Mouse (Mus musculus) urinary bladder, adult 2 months (tissue): ENCODE results near the gene Fam214a. TPM values are rescaled to one million over a fixed set of nuclear protein-coding genes. Genes with fewer than 3 reads are reported as not detected.
"Not testable (repeated sequence)": the region's sequence is repeated elsewhere in the genome, so short reads cannot be mapped to it uniquely, and the experiment has no call there.

Source experiments
- DNase-seq: peaks from one replicate; pipeline ENCODE4 v3.0.0; 2022; ENCODE audit warnings: low spot score
- polyA plus RNA-seq: library from polyadenylated mRNA; depleted of rRNA; stranded (reverse); fragments of >200 nt; gene quantifications from 2 replicates; pipeline ENCODE4 v1.2.3, GENCODE M21; 2012

Gene Fam214a
- polyA plus RNA-seq, 1 experiment, result 19.4 TPM

- DNase-seq, result no peak
These were observed 29.0 kb downstream of the Fam214a start for GRCm38 (mm10) chr9:74981663-74982111.

GRCm38 (mm10) chr9:74982193-74982592 lies 29.5 kb downstream of the Fam214a start:
- DNase-seq, result no peak

GRCm38 (mm10) chr9:74982722-74983121 lies 30.0 kb downstream of the Fam214a start:
- DNase-seq, result not testable (repeated sequence)

GRCm38 (mm10) chr9:74985173-74985715 lies 32.6 kb downstream of the Fam214a start:
- no peak for DNase-seq

- no peak for DNase-seq
These were observed 33.1 kb downstream of the Fam214a start for GRCm38 (mm10) chr9:74985770-74986169.

GRCm38 (mm10) chr9:74988893-74989460 lies 36.3 kb downstream of the Fam214a start:
- no peak for DNase-seq

GRCm38 (mm10) chr9:74989990-74990389 lies 37.3 kb downstream of the Fam214a start:
- no peak for DNase-seq

GRCm38 (mm10) chr9:74994611-74995257 lies 42.0 kb downstream of the Fam214a start:
- DNase-seq, result no peak

GRCm38 (mm10) chr9:74996349-74996748 lies 43.7 kb downstream of the Fam214a start:
- no peak for DNase-seq

GRCm38 (mm10) chr9:74997976-74998375 lies 45.3 kb downstream of the Fam214a start:
- no peak for DNase-seq

- no peak for DNase-seq
These were observed 48.3 kb downstream of the Fam214a start for GRCm38 (mm10) chr9:75001006-75001405.

GRCm38 (mm10) chr9:75001611-75002204 lies 49.0 kb downstream of the Fam214a start:
- DNase-seq, result no peak

GRCm38 (mm10) chr9:75002262-75002661 lies 49.6 kb downstream of the Fam214a start:
- no peak for DNase-seq

GRCm38 (mm10) chr9:75004203-75004602 lies 51.5 kb downstream of the Fam214a start:
- no peak for DNase-seq

GRCm38 (mm10) chr9:75016591-75016990 lies 63.9 kb downstream of the Fam214a start:
- DNase-seq, result no peak

- DNase-seq, result no peak
These were observed 66.5 kb downstream of the Fam214a start for GRCm38 (mm10) chr9:75019181-75019580.

GRCm38 (mm10) chr9:75019592-75019991 lies 66.9 kb downstream of the Fam214a start:
- DNase-seq, result no peak

- no peak for DNase-seq
These were observed 67.9 kb downstream of the Fam214a start for GRCm38 (mm10) chr9:75020561-75020960.

- DNase-seq, result no peak
These were observed 69.9 kb downstream of the Fam214a start for GRCm38 (mm10) chr9:75022546-75022945.

GRCm38 (mm10) chr9:75023150-75023894 lies 70.6 kb downstream of the Fam214a start:
- DNase-seq, result no peak

GRCm38 (mm10) chr9:75024089-75024488 lies 71.4 kb downstream of the Fam214a start:
- no peak for DNase-seq

GRCm38 (mm10) chr9:75025689-75026088 lies 73.0 kb downstream of the Fam214a start:
- no peak for DNase-seq
